Mouse (Mus musculus): ENCODE measurements around the gene Oosp1. TPM values are rescaled to one million over a fixed set of nuclear protein-coding genes. Genes with fewer than 3 reads are reported as not detected.

Oosp1 gene
- polyA plus RNA-seq (2015; fragmentation: Nextera tagmentation; extraction: Ambion mirVana) = not detected in 2 replicates

- Histone ChIP-seq H3K27me3 (replicated peaks; ENCODE audit: insufficient read depth, low read length) (no peaks in the 10 kb centered on the region), H3K4me1 (ENCODE audit: insufficient read depth, low read depth, low read length) (no peaks in the 10 kb centered on the region), H3K9me3 (ENCODE audit: low read length) (no peaks in the 10 kb centered on the region), H3K4me3 (ENCODE audit: low read depth, low read length) (no peak within 1 kb of the TSS), H3K4me2 (replicated peaks; ENCODE audit: low read depth, low read length) (no peak within 1 kb of the TSS), H3K9ac (replicated peaks; ENCODE audit: low read depth) (no peak within 1 kb of the TSS), H3K27ac (ENCODE audit: low read length) (no peak within 1 kb of the TSS), H3K36me3 (ENCODE audit: insufficient read depth, low read length) (no peaks in the 10 kb centered on the region)
- ATAC-seq = no peak
- TF ChIP-seq CTCF (IDR thresholded peaks at IDR 0.05) (no peak), EP300 (IDR thresholded peaks at IDR 0.05) (no peak)
- 44% methylated on average over 5 of the region's 5 CpGs for WGBS
- DNase-seq (ENCODE audit: low spot score) = no peak
Measured at GRCm38 (mm10) chr19:11690839-11691238, at the start of gene Oosp1. Oosp1 (minus strand) TSS chr19:11691150.

DNA sequence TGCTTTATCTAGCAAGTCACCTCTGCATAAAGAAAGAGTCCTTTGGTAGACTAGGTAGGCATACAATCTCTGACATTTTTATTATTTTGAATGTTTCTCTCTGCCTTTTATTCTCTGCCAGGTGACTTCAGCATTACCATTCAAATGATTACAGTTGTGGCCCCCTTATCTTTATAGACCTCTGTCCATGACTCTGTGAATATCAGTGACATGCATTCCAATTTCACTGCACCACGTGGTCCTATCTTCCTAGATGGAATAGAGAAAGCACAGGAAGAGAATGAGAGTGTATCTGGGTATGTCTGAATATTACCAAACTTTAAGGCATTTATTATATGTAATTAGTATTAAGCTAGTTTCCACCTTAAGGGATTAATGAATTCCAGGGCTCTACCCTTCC, 45.5 kb upstream of the Oosp1 start:
- Histone ChIP-seq H3K27me3 (replicated peaks; ENCODE audit: insufficient read depth, low read length) (no peaks in the 10 kb centered on the region), H3K9me3 (ENCODE audit: low read length) (no peaks in the 10 kb centered on the region), H3K4me3 (ENCODE audit: low read depth, low read length) (no peak overlapping the region), H3K4me1 (ENCODE audit: insufficient read depth, low read depth, low read length) (no peaks in the 10 kb centered on the region), H3K36me3 (ENCODE audit: insufficient read depth, low read length) (no peaks in the 10 kb centered on the region), H3K4me2 (replicated peaks; ENCODE audit: low read depth, low read length) (no peak overlapping the region), H3K27ac (ENCODE audit: low read length) (no peak overlapping the region), H3K9ac (replicated peaks; ENCODE audit: low read depth) (no peak overlapping the region)
- ATAC-seq (no peak), DNase-seq (ENCODE audit: low spot score) (no peak)
- TF ChIP-seq EP300 (IDR thresholded peaks at IDR 0.05) (no peak), CTCF (IDR thresholded peaks at IDR 0.05) (no peak)
- WGBS = 40% methylated on average over 1 of the region's 1 CpGs

GRCm38 (mm10) chr19:11730278-11730677, 39.3 kb upstream of the Oosp1 start:
- Histone ChIP-seq H3K9ac (replicated peaks; ENCODE audit: low read depth) (no peak overlapping the region), H3K27me3 (replicated peaks; ENCODE audit: insufficient read depth, low read length) (no peaks in the 10 kb centered on the region), H3K27ac (ENCODE audit: low read length) (no peak overlapping the region), H3K36me3 (ENCODE audit: insufficient read depth, low read length) (no peaks in the 10 kb centered on the region), H3K4me1 (ENCODE audit: insufficient read depth, low read depth, low read length) (no peaks in the 10 kb centered on the region), H3K4me2 (replicated peaks; ENCODE audit: low read depth, low read length) (no peak overlapping the region), H3K9me3 (ENCODE audit: low read length) (no peaks in the 10 kb centered on the region), H3K4me3 (ENCODE audit: low read depth, low read length) (no peak overlapping the region)
- 74% methylated on average over 1 of the region's 1 CpGs for WGBS
- no peak for ATAC-seq
- TF ChIP-seq CTCF (IDR thresholded peaks at IDR 0.05) (no peak), EP300 (IDR thresholded peaks at IDR 0.05) (no peak)
- DNase-seq (ENCODE audit: low spot score) = no peak

DNA sequence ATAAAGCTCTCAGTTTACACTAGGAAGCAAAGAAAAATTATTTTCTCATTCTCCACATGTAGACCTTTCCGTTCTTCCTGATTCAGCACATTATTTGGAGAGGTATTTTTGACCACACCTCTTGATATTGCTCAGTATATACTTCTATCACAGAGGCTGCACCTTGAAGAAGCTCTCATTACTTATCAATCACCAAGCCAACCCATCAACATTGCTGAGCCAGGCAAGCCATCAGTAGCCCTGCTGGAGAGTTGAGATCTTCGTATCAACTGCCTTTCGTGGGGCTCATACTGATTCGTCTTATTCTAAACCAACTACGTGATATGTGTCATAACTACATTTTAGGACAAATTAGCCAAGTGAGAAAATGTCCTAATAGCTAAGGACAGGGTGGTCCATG, 36.4 kb upstream of the Oosp1 start:
- Histone ChIP-seq H3K4me1 (ENCODE audit: insufficient read depth, low read depth, low read length) (no peaks in the 10 kb centered on the region), H3K4me3 (ENCODE audit: low read depth, low read length) (no peak overlapping the region), H3K4me2 (replicated peaks; ENCODE audit: low read depth, low read length) (no peak overlapping the region), H3K27me3 (replicated peaks; ENCODE audit: insufficient read depth, low read length) (no peaks in the 10 kb centered on the region), H3K36me3 (ENCODE audit: insufficient read depth, low read length) (no peaks in the 10 kb centered on the region), H3K9me3 (ENCODE audit: low read length) (no peaks in the 10 kb centered on the region), H3K9ac (replicated peaks; ENCODE audit: low read depth) (no peak overlapping the region), H3K27ac (ENCODE audit: low read length) (no peak overlapping the region)
- ATAC-seq (no peak), DNase-seq (ENCODE audit: low spot score) (no peak)
- 84% methylated on average over 5 of the region's 5 CpGs for WGBS
- TF ChIP-seq EP300 (IDR thresholded peaks at IDR 0.05) (no peak), CTCF (IDR thresholded peaks at IDR 0.05) (no peak)

GRCm38 (mm10) chr19:11725915-11726314, 35.0 kb upstream of the Oosp1 start:
- Histone ChIP-seq H3K27me3 (replicated peaks; ENCODE audit: insufficient read depth, low read length) (no peaks in the 10 kb centered on the region), H3K4me3 (ENCODE audit: low read depth, low read length) (no peak overlapping the region), H3K4me2 (replicated peaks; ENCODE audit: low read depth, low read length) (no peak overlapping the region), H3K36me3 (ENCODE audit: insufficient read depth, low read length) (no peaks in the 10 kb centered on the region), H3K9me3 (ENCODE audit: low read length) (no peaks in the 10 kb centered on the region), H3K9ac (replicated peaks; ENCODE audit: low read depth) (no peak overlapping the region), H3K4me1 (ENCODE audit: insufficient read depth, low read depth, low read length) (no peaks in the 10 kb centered on the region), H3K27ac (ENCODE audit: low read length) (no peak overlapping the region)
- TF ChIP-seq EP300 (IDR thresholded peaks at IDR 0.05) = no peak
- TF ChIP-seq CTCF (IDR thresholded peaks at IDR 0.05) = no peak
- ATAC-seq = no peak
- DNase-seq (ENCODE audit: low spot score) = peak; percentile 10
- 38% methylated on average over 2 of the region's 2 CpGs for WGBS

- 0 out of 2 replicates have a peak, but pooled peaks have one; percentile 38 for TF ChIP-seq EP300 (IDR thresholded peaks at IDR 0.05)
- no peak for TF ChIP-seq CTCF (IDR thresholded peaks at IDR 0.05)
- Histone ChIP-seq H3K4me2 (replicated peaks; ENCODE audit: low read depth, low read length) (no peak overlapping the region), H3K9ac (replicated peaks; ENCODE audit: low read depth) (no peak overlapping the region), H3K27me3 (replicated peaks; ENCODE audit: insufficient read depth, low read length) (no peaks in the 10 kb centered on the region), H3K9me3 (ENCODE audit: low read length) (no peaks in the 10 kb centered on the region), H3K4me3 (ENCODE audit: low read depth, low read length) (no peak overlapping the region), H3K4me1 (ENCODE audit: insufficient read depth, low read depth, low read length) (no peaks in the 10 kb centered on the region), H3K27ac (ENCODE audit: low read length) (no peak overlapping the region), H3K36me3 (ENCODE audit: insufficient read depth, low read length) (no peaks in the 10 kb centered on the region)
- DNase-seq (ENCODE audit: low spot score) (peak; percentile 81), ATAC-seq (peak; percentile 91)
- 25% methylated on average over 6 of the region's 6 CpGs for WGBS
Measured at GRCm38 (mm10) chr19:11724275-11724674, 33.3 kb upstream of the Oosp1 start.

DNA sequence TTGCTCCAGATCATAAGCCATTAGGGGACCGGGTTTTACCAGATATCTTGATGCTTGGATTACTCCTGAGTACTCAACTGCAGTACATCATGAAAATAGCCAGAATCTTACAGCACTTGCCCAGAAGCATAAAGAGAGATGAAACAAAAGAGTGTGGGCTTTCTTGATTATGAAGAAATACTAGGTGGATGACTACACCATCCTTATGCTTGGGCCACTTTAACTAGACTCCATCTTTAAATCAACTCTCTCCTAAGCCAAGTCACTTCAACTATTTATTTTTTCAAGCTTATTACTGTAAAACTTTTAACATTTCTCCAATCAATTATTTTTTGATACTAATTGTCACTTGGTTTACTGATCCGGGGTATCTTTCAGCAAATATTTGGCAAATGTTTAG, 32.9 kb upstream of the Oosp1 start:
- ATAC-seq = peak; percentile 72
- 44% methylated on average over 2 of the region's 2 CpGs for WGBS
- TF ChIP-seq CTCF (IDR thresholded peaks at IDR 0.05) = no peak
- no peak for TF ChIP-seq EP300 (IDR thresholded peaks at IDR 0.05)
- H3K27ac ChIP-seq (ENCODE audit: low read length) = no peak overlapping the region
- H3K4me3 ChIP-seq (ENCODE audit: low read depth, low read length) = no peak overlapping the region
- H3K36me3 ChIP-seq (ENCODE audit: insufficient read depth, low read length) = no peaks in the 10 kb centered on the region
- H3K9me3 ChIP-seq (ENCODE audit: low read length) = no peaks in the 10 kb centered on the region
- H3K4me2 ChIP-seq (replicated peaks; ENCODE audit: low read depth, low read length) = no peak overlapping the region
- H3K9ac ChIP-seq (replicated peaks; ENCODE audit: low read depth) = no peak overlapping the region
- no peaks in the 10 kb centered on the region for H3K27me3 ChIP-seq (replicated peaks; ENCODE audit: insufficient read depth, low read length)
- no peak for DNase-seq (ENCODE audit: low spot score)
- no peaks in the 10 kb centered on the region for H3K4me1 ChIP-seq (ENCODE audit: insufficient read depth, low read depth, low read length)
